In genomic region chr1:64374286-64375071, GRCm38 (mm10) we compare ENCODE assay signal across 9 mouse cellular contexts.
DNase-seq lines count a peak whose midpoint lies in the region; ATAC-seq lines count a peak whose summit lies in the region.
"Had no signal": no experiment of that assay in that cellular context is flagged by ENCODE, and none has a peak within 500 bp of the region (broad histone marks: within the 10 kb centered on the region; RNA-seq: fewer than 3 reads in every experiment).

No protein-coding gene starts in this region.

- no peak overlapping the region for H3K4me3 ChIP-seq in midbrain, embryonic 15.5 days

- peak; percentile 52 for DNase-seq in adrenal gland, adult 8-10 months
- DNase-seq in adrenal gland, adult 18-20 months (ENCODE audit: low spot score in 2 of 2), result no peak
- peak; percentile 6 for DNase-seq in urinary bladder, postnatal 14 days (ENCODE audit: low spot score)
- DNase-seq in urinary bladder, postnatal 25 days (ENCODE audit: low spot score), result no peak
- peak; percentile 11 to 45 for DNase-seq in kidney, postnatal 4 days
- DNase-seq in yolk sac, embryonic 10.5 days (ENCODE audit: low spot score), result peak; percentile 17
- no peak for DNase-seq in ovary, postnatal 36 days (ENCODE audit: low spot score)

- H3K4me2 ChIP-seq in midbrain, embryonic 15.5 days, result no peak overlapping the region

- H3K27ac ChIP-seq in midbrain, embryonic 15.5 days, result no peak overlapping the region

- 0 out of 2 replicates have a peak, but pooled peaks cover 2% of the 10 kb centered on the region for H3K4me1 ChIP-seq in midbrain, embryonic 15.5 days

- H3K27me3 ChIP-seq in midbrain, embryonic 15.5 days (replicated peaks), result no peaks in the 10 kb centered on the region

- 68% methylated on average over 13 of the region's 13 CpGs for WGBS in midbrain, embryonic 15.5 days

- H3K9me3 ChIP-seq in midbrain, embryonic 15.5 days, result no peaks in the 10 kb centered on the region

- no peaks in the 10 kb centered on the region for H3K36me3 ChIP-seq in midbrain, embryonic 15.5 days (replicated peaks)

- no peak overlapping the region for H3K9ac ChIP-seq in midbrain, embryonic 15.5 days

- no peak for ATAC-seq in midbrain, embryonic 15.5 days (replicated peaks)
- ATAC-seq: hindbrain, embryonic 16.5 days had no signal

Comparison
In these comparisons a context has a peak if more than half of its experiments do, and no peak if none do; other contexts are left out.
1. DNase-seq: peak in adrenal gland, adult 8-10 months (single experiment), urinary bladder, postnatal 14 days (single experiment), kidney, postnatal 4 days (2 of 2) and yolk sac, embryonic 10.5 days (single experiment); none in adrenal gland, adult 18-20 months (0 of 2), urinary bladder, postnatal 25 days (single experiment) and ovary, postnatal 36 days (single experiment).